Mouse (Mus musculus) heart, postnatal 0 days (tissue): ENCODE measurements around the gene Rasgrp1.

Source experiments
- CTCF ChIP-seq: IDR thresholded peaks from 2 replicates; pipeline ENCODE4 v1.5.1; 2016; ENCODE audit warnings: antibody characterized with exemption, control low read depth, low read depth
- EP300 ChIP-seq: IDR thresholded peaks from 2 replicates; pipeline ENCODE4 v1.6.1; 2016; ENCODE audit warnings: antibody characterized with exemption, low read depth

GRCm38 (mm10) chr2:117335552-117336188 lies 7.1 kb downstream of the Rasgrp1 start:
- TF ChIP-seq CTCF, result no peak
- no peak for TF ChIP-seq EP300
